Mouse (Mus musculus) intestine, postnatal 0 days (tissue): Measurements from ENCODE around the gene Ak9. TPM values are rescaled to one million over a fixed set of nuclear protein-coding genes. Genes with fewer than 3 reads are reported as not detected.
A peak's percentile ranks its signal among the peaks of the same experiment; 100 is the strongest.

Source experiments
- ATAC-seq: fragments of 200-750 bp; cut with Nextera tagmentation; 2 replicates; pipeline ENCODE4 v1.8.0; 2017; ENCODE audit warnings: mild to moderate bottlenecking, moderate TSS enrichment, moderate library complexity
- H3K27ac ChIP-seq: fragments of 300-500 bp; sonication (generic); 2 replicates; pipeline ENCODE4 v1.5.1; 2014; ENCODE audit warnings: mild to moderate bottlenecking, low read depth, low read length, moderate library complexity
- H3K27me3 ChIP-seq: fragments of 300-500 bp; sonication (generic); replicated peaks from 2 replicates; pipeline ENCODE4 v1.6.1; 2014; ENCODE audit warnings: low read length, mixed read lengths; ENCODE audit not compliant: control insufficient read depth, insufficient read depth
- H3K36me3 ChIP-seq: fragments of 300-500 bp; sonication (generic); 2 replicates; pipeline ENCODE4 v1.6.1; 2014; ENCODE audit warnings: mild to moderate bottlenecking, moderate library complexity; ENCODE audit not compliant: control insufficient read depth, insufficient read depth
- H3K4me1 ChIP-seq: fragments of 300-500 bp; sonication (generic); replicated peaks from 2 replicates; pipeline ENCODE4 v1.6.1; 2014; ENCODE audit warnings: antibody characterized with exemption, low read length, mixed read lengths; ENCODE audit not compliant: control insufficient read depth, insufficient read depth
- H3K4me2 ChIP-seq: fragments of 300-500 bp; sonication (generic); replicated peaks from 2 replicates; pipeline ENCODE4 v1.6.1; 2014; ENCODE audit warnings: low read depth, mild to moderate bottlenecking, moderate library complexity
- H3K4me3 ChIP-seq: fragments of 300-500 bp; sonication (generic); 2 replicates; pipeline ENCODE4 v1.5.1; 2014; ENCODE audit warnings: low read depth, low read length
- H3K9ac ChIP-seq: fragments of 300-500 bp; sonication (generic); 2 replicates; pipeline ENCODE4 v1.6.1; 2014; ENCODE audit warnings: mild to moderate bottlenecking, low read depth, low read length
- H3K9me3 ChIP-seq: fragments of 300-500 bp; sonication (generic); 2 replicates; pipeline ENCODE4 v1.6.1; 2016; ENCODE audit warnings: mixed run types; ENCODE audit not compliant: control insufficient read depth
- CTCF ChIP-seq: sonication (generic); IDR thresholded peaks from 2 replicates; pipeline ENCODE4 v1.5.1; 2016; ENCODE audit warnings: low read depth, mild to moderate bottlenecking, control low read depth, antibody characterized with exemption, moderate library complexity
- WGBS: fragments of 180-500 bp; shearing (Covaris S2); extraction: QIAGEN DNeasy Blood & Tissue Kit; methylation state at CpG from one replicate; pipeline ENCODE4 v1.1.7; 2014; 5-methylcytosine and 5-hydroxymethylcytosine counted together
- polyA plus RNA-seq: library from polyadenylated mRNA; unstranded; fragments of >200 nt; fragmentation: Nextera tagmentation; extraction: Ambion mirVana; gene quantifications from 2 replicates; pipeline ENCODE4 v1.2.1, GENCODE M21; 2015

The Ak9 gene
- polyA plus RNA-seq, 1 experiment from 2014 or later = not detected

GRCm38 (mm10) chr10:41473782-41474468 lies 170.1 kb downstream of the Ak9 start:
- WGBS = 41% methylated on average over 6 of the region's 6 CpGs
- H3K27ac ChIP-seq = no peak overlapping the region

GRCm38 (mm10) chr10:41474981-41475391 lies 171.2 kb downstream of the Ak9 start:
- Histone ChIP-seq H3K9ac (no peak overlapping the region), H3K4me3 (no peak overlapping the region), H3K36me3 (peaks cover 17% of the 10 kb centered on the region; the same call in 1 of the 2 replicates), H3K4me2 (no peak overlapping the region), H3K27ac (peak overlapping the region; percentile 50), H3K27me3 (no peaks in the 10 kb centered on the region), H3K4me1 (0 out of 2 replicates have a peak, but pooled peaks cover 7% of the 10 kb centered on the region), H3K9me3 (no peaks in the 10 kb centered on the region)
- TF ChIP-seq CTCF = no peak
- 50% methylated on average over 1 of the region's 1 CpGs for WGBS
- ATAC-seq = no peak

More at GRCm38 (mm10) chr10:41473782-41474468, 170.1 kb downstream of the Ak9 start:
- Histone ChIP-seq H3K36me3 (0 out of 2 replicates have a peak, but pooled peaks cover 6% of the 10 kb centered on the region), H3K4me2 (no peak overlapping the region), H3K9ac (no peak overlapping the region), H3K27me3 (no peaks in the 10 kb centered on the region), H3K4me3 (no peak overlapping the region), H3K4me1 (0 out of 2 replicates have a peak, but pooled peaks cover 7% of the 10 kb centered on the region), H3K9me3 (no peaks in the 10 kb centered on the region)
- no peak for TF ChIP-seq CTCF
- peak; percentile 9; the same call in 1 of the 2 replicates for ATAC-seq

GRCm38 (mm10) chr10:41476171-41477017 lies 172.6 kb downstream of the Ak9 start, which contains the start of gene Mical1:
Gene Mical1 (plus strand): TSS chr10:41476314.
- Histone ChIP-seq H3K4me1 (0 out of 2 replicates have a peak, but pooled peaks cover 7% of the 10 kb centered on the region), H3K4me3 (peak within 1 kb of the TSS; percentile 56), H3K27me3 (no peaks in the 10 kb centered on the region), H3K27ac (peak within 1 kb of the TSS; percentile 78), H3K4me2 (peak within 1 kb of the TSS; percentile 90), H3K9me3 (no peaks in the 10 kb centered on the region), H3K36me3 (peaks cover 20% of the 10 kb centered on the region; the same call in 1 of the 2 replicates), H3K9ac (peak within 1 kb of the TSS; percentile 59)
- 3% methylated on average over 35 of the region's 35 CpGs for WGBS
- ATAC-seq = 0 out of 2 replicates have a peak, but pooled peaks have one; percentile 21
- no peak for TF ChIP-seq CTCF

- ATAC-seq = no peak
- WGBS = 5% methylated on average over 9 of the region's 9 CpGs
Measured at GRCm38 (mm10) chr10:41477018-41477277, 173.2 kb downstream of the Ak9 start.

GRCm38 (mm10) chr10:41477278-41478181 lies 173.8 kb downstream of the Ak9 start:
- WGBS = 6% methylated on average over 20 of the region's 20 CpGs
- no peak; the same call in 1 of the 2 replicates for TF ChIP-seq CTCF
- peak overlapping the region; percentile 78 for H3K27ac ChIP-seq
- ATAC-seq = peak; percentile 61
- H3K9ac ChIP-seq = peak overlapping the region; percentile 59
- H3K4me1 ChIP-seq = 0 out of 2 replicates have a peak, but pooled peaks cover 7% of the 10 kb centered on the region
- no peaks in the 10 kb centered on the region for H3K9me3 ChIP-seq
- peaks cover 27% of the 10 kb centered on the region for H3K36me3 ChIP-seq
- no peaks in the 10 kb centered on the region for H3K27me3 ChIP-seq
- peak overlapping the region; percentile 56 for H3K4me3 ChIP-seq
- H3K4me2 ChIP-seq = peak overlapping the region; percentile 90

More at GRCm38 (mm10) chr10:41477018-41477277, 173.2 kb downstream of the Ak9 start:
- H3K4me3 ChIP-seq = peak overlapping the region; percentile 56
- peak overlapping the region; percentile 90 for H3K4me2 ChIP-seq
- H3K36me3 ChIP-seq = peaks cover 21% of the 10 kb centered on the region
- no peaks in the 10 kb centered on the region for H3K9me3 ChIP-seq
- H3K27ac ChIP-seq = peak overlapping the region; percentile 78
- TF ChIP-seq CTCF = no peak
- H3K4me1 ChIP-seq = 0 out of 2 replicates have a peak, but pooled peaks cover 7% of the 10 kb centered on the region
- no peaks in the 10 kb centered on the region for H3K27me3 ChIP-seq
- peak overlapping the region; percentile 59 for H3K9ac ChIP-seq
